Mouse (Mus musculus) heart, embryonic 15.5 days (tissue): ENCODE measurements at regions not wholly inside any gene's neighbourhood (a gene's known extent, or its start where the extent isn't known, plus 50 kb on each side); places are given as distances from the start of the nearest gene placed in this dataset.

ENCODE experiments used
- ATAC-seq: fragments of 200-750 bp; cut with Nextera tagmentation; replicated peaks from 2 replicates; pipeline ENCODE4 v1.8.0; 2017; ENCODE audit warnings: low read depth, moderate TSS enrichment; ENCODE audit not compliant: insufficient number of reproducible peaks, insufficient read depth, low FRiP score
- H3K27ac ChIP-seq: fragments of 300-500 bp; sonication (generic); 2 replicates; pipeline ENCODE4 v1.5.1; 2015; ENCODE audit warnings: mild to moderate bottlenecking, inconsistent platforms
- H3K27me3 ChIP-seq: fragments of 300-500 bp; sonication (generic); 2 replicates; pipeline ENCODE4 v1.6.1; 2015; ENCODE audit warnings: inconsistent platforms
- H3K36me3 ChIP-seq: fragments of 300-500 bp; sonication (generic); 2 replicates; pipeline ENCODE4 v1.6.1; 2015; ENCODE audit warnings: mild to moderate bottlenecking, inconsistent platforms
- H3K4me1 ChIP-seq: fragments of 300-500 bp; sonication (generic); replicated peaks from 2 replicates; pipeline ENCODE4 v1.6.1; 2015; ENCODE audit warnings: inconsistent platforms
- H3K4me2 ChIP-seq: fragments of 300-500 bp; sonication (generic); 2 replicates; pipeline ENCODE4 v1.6.1; 2015; ENCODE audit warnings: inconsistent platforms, mild to moderate bottlenecking, moderate library complexity
- H3K4me3 ChIP-seq: fragments of 300-500 bp; sonication (generic); 2 replicates; pipeline ENCODE4 v1.5.1; 2015; ENCODE audit warnings: mild to moderate bottlenecking, inconsistent platforms
- H3K9ac ChIP-seq: fragments of 300-500 bp; sonication (generic); 2 replicates; pipeline ENCODE4 v1.6.1; 2015; ENCODE audit warnings: mild to moderate bottlenecking, inconsistent platforms
- H3K9me3 ChIP-seq: fragments of 300-500 bp; sonication (generic); replicated peaks from 2 replicates; pipeline ENCODE4 v1.6.1; 2016; ENCODE audit warnings: inconsistent platforms
- WGBS: fragments of 180-500 bp; shearing (Covaris S2); methylation state at CpG from one replicate; pipeline ENCODE4 v1.1.7; 2015; ENCODE audit warnings: mixed read lengths; 5-methylcytosine and 5-hydroxymethylcytosine counted together

GRCm38 (mm10) chr2:45439146-45439545 lies 322.0 kb upstream of the Zeb2 start:
- Histone ChIP-seq H3K27me3 (no peaks in the 10 kb centered on the region), H3K4me3 (no peak overlapping the region), H3K36me3 (no peaks in the 10 kb centered on the region), H3K9me3 (no peaks in the 10 kb centered on the region), H3K9ac (no peak overlapping the region), H3K4me1 (peaks cover 4% of the 10 kb centered on the region; the same call in 1 of the 2 replicates), H3K4me2 (no peak overlapping the region), H3K27ac (no peak overlapping the region)
- 59% methylated on average over 4 of the region's 4 CpGs for WGBS
- no peak for ATAC-seq

DNA sequence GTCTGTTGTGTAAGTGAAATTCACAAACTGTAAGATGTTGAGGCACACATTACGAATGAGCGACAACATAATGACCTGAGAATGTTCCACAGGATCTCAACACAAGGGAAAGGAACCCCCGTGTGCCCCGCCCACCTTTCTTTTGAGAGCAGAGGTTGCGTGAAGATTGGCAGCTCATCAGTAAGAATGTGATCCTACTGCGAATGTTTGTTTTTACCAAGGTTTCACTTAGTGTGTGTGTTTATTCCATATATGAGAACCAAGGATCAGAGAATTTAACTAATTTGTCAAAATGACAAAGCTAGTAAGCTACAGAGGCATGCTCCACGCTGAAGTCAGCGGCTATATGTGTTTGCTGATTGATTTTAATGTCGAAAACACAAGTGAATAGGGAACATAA lies 321.5 kb upstream of the Zeb2 start:
- no peaks in the 10 kb centered on the region for H3K27me3 ChIP-seq
- ATAC-seq, result no peak
- peaks cover 4% of the 10 kb centered on the region; the same call in 1 of the 2 replicates for H3K4me1 ChIP-seq
- no peak overlapping the region for H3K4me2 ChIP-seq
- H3K4me3 ChIP-seq, result no peak overlapping the region
- WGBS, result 82% methylated on average over 9 of the region's 9 CpGs
- H3K9me3 ChIP-seq, result no peaks in the 10 kb centered on the region
- H3K9ac ChIP-seq, result no peak overlapping the region
- H3K36me3 ChIP-seq, result no peaks in the 10 kb centered on the region
- no peak overlapping the region for H3K27ac ChIP-seq

DNA sequence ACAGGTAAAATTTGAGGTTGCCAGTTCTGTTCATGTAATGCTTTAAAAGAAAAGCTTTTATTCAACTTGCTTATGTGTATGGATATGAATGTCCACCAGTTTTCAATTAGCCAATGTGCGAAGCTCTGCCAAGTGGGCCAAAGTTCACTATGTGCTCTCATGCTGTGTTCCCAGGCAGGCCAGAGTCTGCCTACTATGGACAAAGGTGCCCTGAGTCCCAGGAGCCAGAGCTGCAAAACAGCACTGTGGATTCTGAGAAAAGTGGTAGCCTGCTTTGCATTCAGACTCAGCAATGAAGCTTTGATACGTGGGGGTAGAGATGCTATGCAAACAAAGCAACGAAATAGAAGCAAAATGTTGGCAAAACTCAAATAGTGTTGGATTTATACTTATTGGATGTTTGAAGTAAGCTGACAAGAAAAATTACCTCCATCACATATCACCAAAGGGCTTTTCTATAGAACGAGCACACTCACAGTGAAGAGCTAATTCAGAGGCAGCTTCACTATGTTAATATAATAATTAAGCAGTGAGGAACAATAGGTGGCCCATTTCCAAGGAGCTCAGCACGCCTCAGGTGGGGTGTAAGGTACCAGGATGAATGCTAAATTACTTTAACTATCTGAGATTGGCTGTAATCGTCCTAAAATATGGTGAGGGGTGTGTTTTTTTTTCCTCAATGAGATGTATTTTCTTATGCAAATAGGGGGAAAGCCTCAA lies 318.2 kb upstream of the Zeb2 start:
- Histone ChIP-seq H3K4me3 (no peak overlapping the region), H3K4me2 (no peak overlapping the region), H3K4me1 (peaks cover 4% of the 10 kb centered on the region; the same call in 1 of the 2 replicates), H3K9ac (no peak overlapping the region), H3K27me3 (no peaks in the 10 kb centered on the region), H3K27ac (no peak overlapping the region), H3K36me3 (no peaks in the 10 kb centered on the region), H3K9me3 (no peaks in the 10 kb centered on the region)
- 70% methylated on average over 6 of the region's 6 CpGs for WGBS
- no peak for ATAC-seq

GRCm38 (mm10) chr2:45434789-45435188 lies 317.6 kb upstream of the Zeb2 start:
- Histone ChIP-seq H3K9me3 (no peaks in the 10 kb centered on the region), H3K27ac (no peak overlapping the region), H3K9ac (no peak overlapping the region), H3K4me1 (peaks cover 4% of the 10 kb centered on the region; the same call in 1 of the 2 replicates), H3K4me3 (no peak overlapping the region), H3K36me3 (no peaks in the 10 kb centered on the region), H3K4me2 (no peak overlapping the region), H3K27me3 (no peaks in the 10 kb centered on the region)
- no peak for ATAC-seq
- WGBS, result 83% methylated on average over 5 of the region's 5 CpGs

DNA sequence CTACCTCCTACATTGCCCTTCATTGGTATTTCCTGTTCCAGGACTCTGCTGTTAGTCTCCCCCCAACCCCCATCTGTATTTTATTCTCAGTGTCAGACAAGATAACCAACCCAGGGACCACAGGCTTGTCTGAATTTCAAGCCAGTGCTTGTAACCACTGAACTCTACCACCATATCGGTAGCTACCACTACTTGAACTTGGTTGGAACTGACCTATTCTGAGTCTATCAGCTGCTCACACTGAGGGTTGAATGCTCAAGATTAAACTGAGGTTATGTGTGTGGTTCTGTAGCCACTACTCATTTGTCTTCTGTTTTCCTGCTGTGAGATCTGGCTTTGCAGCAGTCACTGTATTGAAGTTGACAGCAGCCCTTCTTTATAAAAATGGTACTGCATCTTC lies 317.0 kb upstream of the Zeb2 start:
- H3K36me3 ChIP-seq, result no peaks in the 10 kb centered on the region
- no peak overlapping the region for H3K9ac ChIP-seq
- H3K4me3 ChIP-seq, result no peak overlapping the region
- H3K9me3 ChIP-seq, result no peaks in the 10 kb centered on the region
- peaks cover 4% of the 10 kb centered on the region; the same call in 1 of the 2 replicates for H3K4me1 ChIP-seq
- H3K4me2 ChIP-seq, result no peak overlapping the region
- ATAC-seq, result no peak
- H3K27me3 ChIP-seq, result no peaks in the 10 kb centered on the region
- H3K27ac ChIP-seq, result no peak overlapping the region
- WGBS, result 82% methylated on average over 1 of the region's 1 CpGs

DNA sequence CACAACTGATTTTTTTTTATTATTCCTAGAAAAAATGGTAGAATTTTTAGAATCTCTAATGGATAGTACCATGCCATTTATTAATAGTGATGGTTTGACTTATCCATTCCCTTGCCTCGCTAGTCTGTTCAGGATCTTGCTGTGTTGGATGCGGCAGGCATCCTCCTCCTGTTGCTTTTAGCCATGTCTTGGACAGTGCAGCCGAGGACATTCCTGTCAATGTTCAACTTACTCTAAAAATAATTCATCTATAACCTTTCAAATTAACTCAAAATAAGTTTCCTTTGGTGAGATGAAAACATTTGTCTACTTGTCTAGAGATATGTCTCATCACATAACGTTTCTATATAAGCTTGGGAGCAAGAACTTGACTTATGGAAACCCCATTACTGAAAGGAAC lies 314.2 kb upstream of the Zeb2 start:
- 86% methylated on average over 4 of the region's 4 CpGs for WGBS
- H3K27ac ChIP-seq, result no peak overlapping the region

DNA sequence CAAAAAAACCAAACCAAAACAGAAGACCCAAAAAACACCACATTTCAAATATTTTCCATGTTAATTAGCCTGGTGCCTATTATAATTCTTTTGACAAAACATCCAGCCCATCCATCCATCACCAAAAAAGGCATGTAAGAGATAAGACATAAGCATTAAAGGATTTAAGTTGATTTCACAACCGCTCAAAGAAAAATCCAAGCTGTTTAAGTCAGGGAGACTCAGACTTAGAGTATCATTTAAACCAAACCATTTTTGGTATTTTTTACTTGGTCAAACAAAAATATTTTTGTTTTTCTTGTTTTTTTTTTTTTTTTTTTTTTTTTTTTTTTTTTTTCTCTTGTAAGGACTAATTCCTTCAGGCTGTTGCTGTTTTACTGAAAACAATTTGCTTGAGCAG lies 304.6 kb upstream of the Zeb2 start:
- Histone ChIP-seq H3K9ac (no peak overlapping the region), H3K27me3 (no peaks in the 10 kb centered on the region), H3K27ac (no peak overlapping the region), H3K4me1 (no peaks in the 10 kb centered on the region), H3K9me3 (no peaks in the 10 kb centered on the region), H3K4me2 (no peak overlapping the region), H3K36me3 (no peaks in the 10 kb centered on the region), H3K4me3 (no peak overlapping the region)
- ATAC-seq, result no peak
- 78% methylated on average over 1 of the region's 1 CpGs for WGBS

More for the DNA sequence above, 314.2 kb upstream of the Zeb2 start:
- Histone ChIP-seq H3K4me2 (no peak overlapping the region), H3K9ac (no peak overlapping the region), H3K4me1 (peaks cover 4% of the 10 kb centered on the region; the same call in 1 of the 2 replicates), H3K36me3 (no peaks in the 10 kb centered on the region), H3K27me3 (no peaks in the 10 kb centered on the region), H3K9me3 (no peaks in the 10 kb centered on the region), H3K4me3 (no peak overlapping the region)
- ATAC-seq, result no peak

DNA sequence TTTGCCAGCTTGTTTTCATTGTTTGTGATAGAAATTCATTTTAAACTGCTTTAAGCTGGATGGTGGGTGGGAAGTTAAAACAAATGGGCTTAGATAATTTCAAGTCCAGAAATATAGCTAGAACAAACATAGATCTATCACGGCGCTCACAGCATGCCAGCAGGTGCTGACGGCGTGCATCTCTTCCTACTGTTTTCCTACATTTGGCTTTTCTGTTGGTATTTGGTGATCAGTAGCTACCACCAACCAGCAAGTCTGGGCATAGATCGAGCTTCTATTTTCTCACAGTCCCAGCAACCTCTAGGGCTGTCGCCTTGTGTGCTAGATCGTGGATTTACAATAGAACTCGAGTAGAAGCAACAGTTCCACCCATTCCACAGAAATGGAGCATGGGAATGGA lies 290.9 kb upstream of the Zeb2 start:
- WGBS, result 87% methylated on average over 8 of the region's 8 CpGs
- H3K9me3 ChIP-seq, result no peaks in the 10 kb centered on the region
- no peak overlapping the region for H3K9ac ChIP-seq
- no peak overlapping the region for H3K4me3 ChIP-seq
- H3K27ac ChIP-seq, result no peak overlapping the region
- no peaks in the 10 kb centered on the region for H3K36me3 ChIP-seq
- H3K4me1 ChIP-seq, result peaks cover 17% of the 10 kb centered on the region
- H3K4me2 ChIP-seq, result no peak overlapping the region
- no peak for ATAC-seq
- no peaks in the 10 kb centered on the region for H3K27me3 ChIP-seq

GRCm38 (mm10) chr2:45389902-45390492 lies 272.8 kb upstream of the Zeb2 start:
- Histone ChIP-seq H3K9me3 (no peaks in the 10 kb centered on the region), H3K36me3 (no peaks in the 10 kb centered on the region), H3K4me3 (no peak overlapping the region), H3K9ac (no peak overlapping the region), H3K27me3 (no peaks in the 10 kb centered on the region), H3K27ac (no peak overlapping the region), H3K4me2 (no peak overlapping the region), H3K4me1 (no peaks in the 10 kb centered on the region)
- ATAC-seq, result no peak

DNA sequence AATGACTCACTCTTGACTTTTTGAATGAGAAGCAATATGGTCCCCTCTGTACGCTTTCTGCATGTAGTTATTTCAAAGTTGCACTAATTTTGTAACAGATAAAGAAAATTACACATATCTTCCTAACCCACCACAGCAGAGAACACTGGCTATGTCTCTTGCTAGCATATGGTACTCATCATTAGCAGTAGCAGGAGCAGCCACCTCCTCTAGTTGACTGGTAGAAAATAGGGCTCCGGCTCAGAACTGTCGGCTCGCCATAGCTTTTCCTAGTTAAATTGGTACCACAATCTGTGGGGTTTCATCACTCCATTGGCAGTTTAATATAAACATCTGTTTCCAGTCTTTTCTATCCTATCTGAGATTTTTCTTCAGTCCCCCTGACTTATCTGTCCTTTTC lies 254.1 kb upstream of the Zeb2 start:
- Histone ChIP-seq H3K9ac (no peak overlapping the region), H3K27me3 (no peaks in the 10 kb centered on the region), H3K36me3 (no peaks in the 10 kb centered on the region), H3K4me3 (no peak overlapping the region), H3K9me3 (no peaks in the 10 kb centered on the region), H3K27ac (no peak overlapping the region), H3K4me1 (no peaks in the 10 kb centered on the region), H3K4me2 (no peak overlapping the region)
- no peak for ATAC-seq
- 70% methylated on average over 4 of the region's 4 CpGs for WGBS

- no peaks in the 10 kb centered on the region for H3K4me1 ChIP-seq
- no peak overlapping the region for H3K27ac ChIP-seq
- no peaks in the 10 kb centered on the region for H3K9me3 ChIP-seq
- no peaks in the 10 kb centered on the region for H3K27me3 ChIP-seq
- H3K4me2 ChIP-seq, result no peak overlapping the region
- no peak overlapping the region for H3K4me3 ChIP-seq
- WGBS, result 51% methylated on average over 1 of the region's 1 CpGs
- H3K9ac ChIP-seq, result no peak overlapping the region
- ATAC-seq, result no peak
- no peaks in the 10 kb centered on the region for H3K36me3 ChIP-seq
Observed at GRCm38 (mm10) chr2:45370615-45370968, 253.4 kb upstream of the Zeb2 start.
